Mouse (Mus musculus): ENCODE measurements around the gene Irgc1. TPM values are rescaled to one million over a fixed set of nuclear protein-coding genes. Genes with fewer than 3 reads are reported as not detected.

The Irgc1 gene
- polyA plus RNA-seq, 1 experiment from 2014 or later: not detected

DNA sequence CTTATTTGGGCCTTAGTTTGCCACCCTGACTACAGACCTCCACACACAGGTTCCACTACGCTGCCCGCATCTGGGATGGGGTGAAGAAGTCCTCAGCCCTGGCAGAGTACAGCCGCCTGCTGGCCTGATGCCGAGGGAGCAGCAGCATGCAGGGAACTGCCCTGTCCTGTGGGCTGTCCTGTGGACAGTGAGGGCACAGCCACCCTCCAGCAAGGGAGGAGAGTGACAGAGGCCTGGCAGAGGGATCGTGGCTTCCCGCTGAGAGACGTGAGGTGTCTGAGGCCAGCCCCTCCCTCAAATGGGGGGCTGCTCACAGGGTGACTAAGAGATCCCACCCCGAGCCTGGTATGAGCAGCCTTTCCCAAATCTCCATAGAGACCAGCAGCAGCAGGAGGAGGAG is 29.8 kb downstream of the Irgc1 start:
- Histone ChIP-seq H3K4me3 (ENCODE audit: low read depth, low read length) (no peak overlapping the region), H3K9me3 (replicated peaks; ENCODE audit: control insufficient read depth, low read length) (no peaks in the 10 kb centered on the region), H3K4me1 (ENCODE audit: control insufficient read depth, low read depth, low read length) (no peaks in the 10 kb centered on the region), H3K9ac (ENCODE audit: low read depth, low read length) (no peak overlapping the region), H3K27ac (ENCODE audit: low read length) (no peak overlapping the region), H3K27me3 (ENCODE audit: control insufficient read depth, insufficient read depth, low read depth, low read length) (no peaks in the 10 kb centered on the region), H3K4me2 (ENCODE audit: low read depth, low read length) (no peak overlapping the region), H3K36me3 (ENCODE audit: control insufficient read depth, insufficient read depth) (no peaks in the 10 kb centered on the region)
- WGBS (ENCODE audit: insufficient replicate concordance): 87% methylated on average over 8 of the region's 8 CpGs
- no peak for ATAC-seq (ENCODE audit: low read depth)

- ATAC-seq (ENCODE audit: low read depth): no peak
- Histone ChIP-seq H3K36me3 (ENCODE audit: control insufficient read depth, insufficient read depth) (no peaks in the 10 kb centered on the region), H3K4me1 (ENCODE audit: control insufficient read depth, low read depth, low read length) (no peaks in the 10 kb centered on the region), H3K4me3 (ENCODE audit: low read depth, low read length) (no peak overlapping the region), H3K9me3 (replicated peaks; ENCODE audit: control insufficient read depth, low read length) (no peaks in the 10 kb centered on the region), H3K27me3 (ENCODE audit: control insufficient read depth, insufficient read depth, low read depth, low read length) (no peaks in the 10 kb centered on the region), H3K4me2 (ENCODE audit: low read depth, low read length) (no peak overlapping the region), H3K27ac (ENCODE audit: low read length) (no peak overlapping the region), H3K9ac (ENCODE audit: low read depth, low read length) (no peak overlapping the region)
- WGBS (ENCODE audit: insufficient replicate concordance): 68% methylated on average over 7 of the region's 7 CpGs
Observed at GRCm38 (mm10) chr7:24421648-24422047, 30.4 kb downstream of the Irgc1 start.

DNA sequence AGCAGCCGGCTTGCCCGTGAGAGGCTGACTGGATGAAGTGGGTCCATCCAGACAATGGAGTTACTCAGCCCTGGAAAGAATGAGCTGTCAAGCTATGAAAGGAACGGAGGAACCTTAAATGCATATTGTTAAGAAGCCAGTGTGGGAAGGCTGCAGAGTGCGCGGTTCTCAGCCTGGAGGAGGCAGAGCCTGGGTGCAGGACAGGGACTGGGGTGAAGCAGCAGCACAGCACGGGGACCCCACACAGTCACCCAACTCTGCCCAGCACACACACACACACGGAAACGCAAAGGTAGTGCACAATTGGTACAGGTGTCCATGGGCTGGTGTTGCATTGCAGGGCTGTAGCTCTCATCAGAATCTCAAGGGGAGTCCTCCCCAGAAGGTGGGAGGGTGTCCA is 32.5 kb downstream of the Irgc1 start:
- Histone ChIP-seq H3K27me3 (ENCODE audit: control insufficient read depth, insufficient read depth, low read depth, low read length) (no peaks in the 10 kb centered on the region), H3K36me3 (ENCODE audit: control insufficient read depth, insufficient read depth) (no peaks in the 10 kb centered on the region), H3K4me2 (ENCODE audit: low read depth, low read length) (no peak overlapping the region), H3K4me1 (ENCODE audit: control insufficient read depth, low read depth, low read length) (no peaks in the 10 kb centered on the region), H3K27ac (ENCODE audit: low read length) (no peak overlapping the region), H3K9me3 (replicated peaks; ENCODE audit: control insufficient read depth, low read length) (no peaks in the 10 kb centered on the region), H3K9ac (ENCODE audit: low read depth, low read length) (no peak overlapping the region), H3K4me3 (ENCODE audit: low read depth, low read length) (no peak overlapping the region)
- no peak for ATAC-seq (ENCODE audit: low read depth)
- WGBS (ENCODE audit: insufficient replicate concordance): 85% methylated on average over 8 of the region's 8 CpGs

DNA sequence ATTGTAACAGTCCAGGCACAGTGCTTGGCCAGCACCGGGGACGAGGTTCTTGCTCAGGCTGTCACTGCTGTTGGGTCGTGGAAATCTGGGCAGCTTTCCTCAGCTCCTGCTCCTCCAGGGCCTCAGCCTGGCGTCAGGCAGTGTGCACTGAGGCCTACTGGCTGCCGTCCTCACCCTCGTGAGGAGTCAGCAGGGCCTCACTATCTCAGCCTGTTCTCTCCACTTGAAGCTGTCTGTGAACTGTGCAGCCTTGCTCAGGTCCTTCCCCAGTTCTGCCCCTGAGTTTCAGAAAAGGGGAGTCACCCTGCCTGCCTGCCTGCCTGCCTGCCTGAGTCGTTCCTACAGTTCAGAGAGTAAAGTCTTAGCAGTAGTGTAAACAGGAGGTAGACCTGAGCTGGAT is 36.8 kb downstream of the Irgc1 start:
- H3K4me1 ChIP-seq (ENCODE audit: control insufficient read depth, low read depth, low read length): no peaks in the 10 kb centered on the region
- H3K9me3 ChIP-seq (replicated peaks; ENCODE audit: control insufficient read depth, low read length): no peaks in the 10 kb centered on the region
- H3K4me2 ChIP-seq (ENCODE audit: low read depth, low read length): no peak overlapping the region
- no peaks in the 10 kb centered on the region for H3K36me3 ChIP-seq (ENCODE audit: control insufficient read depth, insufficient read depth)
- no peak overlapping the region for H3K9ac ChIP-seq (ENCODE audit: low read depth, low read length)
- WGBS (ENCODE audit: insufficient replicate concordance): 64% methylated on average over 7 of the region's 7 CpGs
- H3K27ac ChIP-seq (ENCODE audit: low read length): no peak overlapping the region
- no peaks in the 10 kb centered on the region for H3K27me3 ChIP-seq (ENCODE audit: control insufficient read depth, insufficient read depth, low read depth, low read length)
- no peak overlapping the region for H3K4me3 ChIP-seq (ENCODE audit: low read depth, low read length)
- no peak for ATAC-seq (ENCODE audit: low read depth)

- WGBS (ENCODE audit: insufficient replicate concordance): 55% methylated on average over 3 of the region's 3 CpGs
- no peak overlapping the region for H3K4me2 ChIP-seq (ENCODE audit: low read depth, low read length)
- no peak overlapping the region for H3K9ac ChIP-seq (ENCODE audit: low read depth, low read length)
- H3K4me1 ChIP-seq (ENCODE audit: control insufficient read depth, low read depth, low read length): no peaks in the 10 kb centered on the region
- H3K36me3 ChIP-seq (ENCODE audit: control insufficient read depth, insufficient read depth): 0 out of 2 replicates have a peak, but pooled peaks cover under 1% of the 10 kb centered on the region
- H3K9me3 ChIP-seq (replicated peaks; ENCODE audit: control insufficient read depth, low read length): no peaks in the 10 kb centered on the region
- H3K4me3 ChIP-seq (ENCODE audit: low read depth, low read length): no peak overlapping the region
- no peaks in the 10 kb centered on the region for H3K27me3 ChIP-seq (ENCODE audit: control insufficient read depth, insufficient read depth, low read depth, low read length)
- ATAC-seq (ENCODE audit: low read depth): no peak
- no peak overlapping the region for H3K27ac ChIP-seq (ENCODE audit: low read length)
Observed at GRCm38 (mm10) chr7:24413630-24414029, 38.5 kb downstream of the Irgc1 start.

DNA sequence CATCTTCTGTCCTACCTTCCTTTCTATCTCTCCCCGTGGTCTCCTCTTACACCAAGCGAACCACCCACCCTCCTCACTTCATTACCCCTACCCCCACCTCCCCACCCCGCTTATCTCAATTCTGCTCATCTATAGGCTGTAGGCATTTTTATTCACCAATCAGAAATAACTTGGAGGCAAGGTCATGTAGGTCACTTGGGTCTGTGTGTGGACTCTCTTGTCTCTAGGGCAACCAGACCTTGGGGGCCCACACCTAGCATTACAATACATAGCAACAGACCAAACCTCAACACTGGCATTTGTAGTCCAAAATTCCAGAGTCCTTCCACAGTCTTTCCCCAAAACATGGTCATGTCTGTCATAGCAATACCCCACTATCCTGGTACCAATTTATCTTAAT is 41.3 kb downstream of the Irgc1 start:
- peaks cover 8% of the 10 kb centered on the region; the same call in 1 of the 2 replicates for H3K36me3 ChIP-seq (ENCODE audit: control insufficient read depth, insufficient read depth)
- H3K4me1 ChIP-seq (ENCODE audit: control insufficient read depth, low read depth, low read length): peaks cover 6% of the 10 kb centered on the region
- H3K4me3 ChIP-seq (ENCODE audit: low read depth, low read length): no peak overlapping the region
- no peak for ATAC-seq (ENCODE audit: low read depth)
- no peaks in the 10 kb centered on the region for H3K27me3 ChIP-seq (ENCODE audit: control insufficient read depth, insufficient read depth, low read depth, low read length)
- H3K9me3 ChIP-seq (replicated peaks; ENCODE audit: control insufficient read depth, low read length): no peaks in the 10 kb centered on the region
- no peak overlapping the region for H3K27ac ChIP-seq (ENCODE audit: low read length)
- 52% methylated on average over 3 of the region's 3 CpGs for WGBS (ENCODE audit: insufficient replicate concordance)
- H3K9ac ChIP-seq (ENCODE audit: low read depth, low read length): no peak overlapping the region
- H3K4me2 ChIP-seq (ENCODE audit: low read depth, low read length): no peak overlapping the region

GRCm38 (mm10) chr7:24410123-24410522 is 42.0 kb downstream of the Irgc1 start:
- H3K36me3 ChIP-seq (ENCODE audit: control insufficient read depth, insufficient read depth): peaks cover 15% of the 10 kb centered on the region
- no peak for ATAC-seq (ENCODE audit: low read depth)
- no peak overlapping the region for H3K4me3 ChIP-seq (ENCODE audit: low read depth, low read length)
- 88% methylated on average over 6 of the region's 6 CpGs for WGBS (ENCODE audit: insufficient replicate concordance)
- H3K4me1 ChIP-seq (ENCODE audit: control insufficient read depth, low read depth, low read length): peaks cover 6% of the 10 kb centered on the region
- H3K9ac ChIP-seq (ENCODE audit: low read depth, low read length): no peak overlapping the region
- H3K4me2 ChIP-seq (ENCODE audit: low read depth, low read length): no peak overlapping the region
- no peaks in the 10 kb centered on the region for H3K27me3 ChIP-seq (ENCODE audit: control insufficient read depth, insufficient read depth, low read depth, low read length)
- H3K27ac ChIP-seq (ENCODE audit: low read length): no peak overlapping the region
- H3K9me3 ChIP-seq (replicated peaks; ENCODE audit: control insufficient read depth, low read length): no peaks in the 10 kb centered on the region

- H3K36me3 ChIP-seq (ENCODE audit: control insufficient read depth, insufficient read depth): peaks cover 23% of the 10 kb centered on the region
- H3K4me1 ChIP-seq (ENCODE audit: control insufficient read depth, low read depth, low read length): peaks cover 9% of the 10 kb centered on the region
- no peaks in the 10 kb centered on the region for H3K27me3 ChIP-seq (ENCODE audit: control insufficient read depth, insufficient read depth, low read depth, low read length)
- no peak overlapping the region for H3K9ac ChIP-seq (ENCODE audit: low read depth, low read length)
- H3K4me2 ChIP-seq (ENCODE audit: low read depth, low read length): no peak overlapping the region
- ATAC-seq (ENCODE audit: low read depth): no peak
- H3K9me3 ChIP-seq (replicated peaks; ENCODE audit: control insufficient read depth, low read length): no peaks in the 10 kb centered on the region
- no peak overlapping the region for H3K27ac ChIP-seq (ENCODE audit: low read length)
- H3K4me3 ChIP-seq (ENCODE audit: low read depth, low read length): no peak overlapping the region
- WGBS (ENCODE audit: insufficient replicate concordance): 92% methylated on average over 9 of the region's 9 CpGs
Observed at GRCm38 (mm10) chr7:24408186-24408585, 43.9 kb downstream of the Irgc1 start.

DNA sequence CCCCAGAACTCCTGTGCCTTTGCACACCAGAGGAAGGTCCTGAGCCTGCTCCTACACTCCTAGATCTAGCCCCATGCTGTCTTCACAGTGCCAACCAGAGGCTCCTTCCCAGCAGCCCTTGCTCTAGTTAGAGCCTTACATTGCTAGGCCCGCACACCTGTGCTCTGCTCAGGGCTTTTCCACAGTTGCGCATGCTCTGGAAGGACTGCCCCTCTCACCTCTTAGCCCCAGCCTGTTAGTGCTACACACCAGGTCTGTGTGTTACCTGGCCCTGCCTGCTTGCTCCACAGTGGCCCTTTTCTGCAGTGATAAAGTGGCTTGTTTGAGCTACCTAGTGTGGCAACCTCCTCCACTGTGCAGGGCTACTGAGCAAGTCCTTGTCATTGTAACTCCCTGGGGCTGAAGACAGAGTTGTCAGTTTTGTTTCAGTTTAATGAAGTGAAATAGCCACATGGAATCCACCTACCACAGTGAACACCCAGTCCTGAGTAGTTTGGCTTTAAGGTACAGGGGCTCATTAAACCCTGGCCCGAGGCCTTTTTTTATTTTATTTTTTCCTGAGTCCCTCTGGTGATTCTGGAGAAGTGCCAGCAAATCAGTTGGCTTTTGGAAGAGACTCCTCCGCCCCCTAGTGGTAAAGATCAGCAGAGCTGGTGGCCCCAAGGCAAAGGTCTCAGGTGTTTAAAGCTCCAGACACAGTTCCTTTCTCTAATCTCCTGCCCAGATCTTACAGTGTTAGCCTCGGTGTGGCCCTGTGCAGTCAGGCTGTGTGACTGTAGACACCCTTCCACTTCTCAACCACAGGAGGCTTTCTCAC is 45.4 kb downstream of the Irgc1 start:
- H3K27ac ChIP-seq (ENCODE audit: low read length): no peak overlapping the region

More for the DNA sequence above, 45.4 kb downstream of the Irgc1 start:
- H3K9ac ChIP-seq (ENCODE audit: low read depth, low read length): no peak overlapping the region
- no peak overlapping the region for H3K4me2 ChIP-seq (ENCODE audit: low read depth, low read length)
- H3K36me3 ChIP-seq (ENCODE audit: control insufficient read depth, insufficient read depth): peaks cover 29% of the 10 kb centered on the region
- no peaks in the 10 kb centered on the region for H3K27me3 ChIP-seq (ENCODE audit: control insufficient read depth, insufficient read depth, low read depth, low read length)
- no peak for ATAC-seq (ENCODE audit: low read depth)
- WGBS (ENCODE audit: insufficient replicate concordance): 40% methylated on average over 5 of the region's 5 CpGs
- H3K4me1 ChIP-seq (ENCODE audit: control insufficient read depth, low read depth, low read length): peaks cover 9% of the 10 kb centered on the region
- no peak overlapping the region for H3K4me3 ChIP-seq (ENCODE audit: low read depth, low read length)
- H3K9me3 ChIP-seq (replicated peaks; ENCODE audit: control insufficient read depth, low read length): no peaks in the 10 kb centered on the region; the same call in 1 of the 2 replicates
